In genomic region chr5:107260708-107261495, GRCm38 (mm10) we compare ENCODE assay signal across 15 mouse cellular contexts. TPM values are rescaled to one million over a fixed set of nuclear protein-coding genes. Genes with fewer than 3 reads are reported as not detected.
DNase-seq lines count a peak whose midpoint lies in the region; ATAC-seq and TF ChIP-seq lines count a peak whose summit lies in the region.
"Had no signal": no experiment of that assay in that cellular context is flagged by ENCODE, and none has a peak within 500 bp of the region (broad histone marks: within the 10 kb centered on the region; RNA-seq: fewer than 3 reads in every experiment).

No protein-coding gene starts in this region.

- no peak for TF ChIP-seq RAD21 in CH12.LX (IDR thresholded peaks at IDR 0.05; ENCODE audit: low read depth, low read length)

- H3K4me1 ChIP-seq in CH12.LX (ENCODE audit: control insufficient read depth in 1 of 2, insufficient read depth in 2 of 2), result peaks cover 0 to 2% of the 10 kb centered on the region in 2 experiments; a peak in 2 of 4 replicates
- H3K4me1 ChIP-seq in cerebellum, adult 2 months (ENCODE audit: control insufficient read depth, insufficient read depth, low read length), result peaks cover 9% of the 10 kb centered on the region
- H3K4me1 ChIP-seq in heart, embryonic 16.5 days (ENCODE audit: control insufficient read depth, insufficient read depth, low read length), result peaks cover 18% of the 10 kb centered on the region
- H3K4me1 ChIP-seq: hindbrain, embryonic 15.5 days had no signal

- H3K9me3 ChIP-seq in CH12.LX (replicated peaks; ENCODE audit: low read length), result no peaks in the 10 kb centered on the region
- H3K9me3 ChIP-seq in heart, embryonic 16.5 days (replicated peaks; ENCODE audit: control insufficient read depth, low read length), result peaks cover 3% of the 10 kb centered on the region; the same call in 1 of the 2 replicates
- H3K9me3 ChIP-seq: hindbrain, embryonic 15.5 days; limb, embryonic 15.5 days had no signal

- peak overlapping the region; percentile 17 for H3K4me2 ChIP-seq in CH12.LX (ENCODE audit: insufficient read depth, low read depth, poor library complexity, severe bottlenecking)
- no peak overlapping the region for H3K4me2 ChIP-seq in heart, embryonic 16.5 days (ENCODE audit: low read depth, low read length)
- H3K4me2 ChIP-seq: hindbrain, embryonic 15.5 days; limb, embryonic 15.5 days had no signal

- no peak overlapping the region for H3K4me3 ChIP-seq in CH12.LX (replicated peaks in 1 of 3; ENCODE audit: low read depth in 2 of 3, low read length in 2 of 3, poor library complexity in 1 of 3)
- peak overlapping the region; percentile 12 for H3K4me3 ChIP-seq in cerebellum, adult 2 months (replicated peaks; ENCODE audit: insufficient read depth, low read depth, low read length)
- H3K4me3 ChIP-seq in heart, embryonic 16.5 days (ENCODE audit: low read length), result no peak overlapping the region
- H3K4me3 ChIP-seq: hindbrain, embryonic 15.5 days; limb, embryonic 15.5 days had no signal

- dilution Hi-C loops in CH12.LX (cut with MboI; ENCODE audit: extremely low pct_ligation_motif_present, extremely low pct_unique_long_range_greater_than_20kb, low sequenced_read_pairs), result no loop called here

- peak; percentile 89 for ATAC-seq in cerebellum, adult (ENCODE audit: insufficient number of reproducible peaks, low FRiP score, low TSS enrichment)
- no peak for ATAC-seq in heart, embryonic 16.5 days (replicated peaks; ENCODE audit: extremely low read depth, insufficient read depth, low FRiP score)
- ATAC-seq: forebrain, embryonic 16.5 days; lung, postnatal 0 days had no signal

- no peak overlapping the region for H3K9ac ChIP-seq in CH12.LX (ENCODE audit: insufficient read depth, low read depth)
- no peak overlapping the region for H3K9ac ChIP-seq in heart, embryonic 16.5 days (ENCODE audit: low read length)
- H3K9ac ChIP-seq: hindbrain, embryonic 15.5 days; limb, embryonic 15.5 days had no signal

- no peaks in the 10 kb centered on the region for H3K36me3 ChIP-seq in CH12.LX (replicated peaks in 1 of 2; ENCODE audit: control insufficient read depth in 1 of 2, insufficient read depth in 1 of 2, low read length in 1 of 2)
- H3K36me3 ChIP-seq in heart, embryonic 16.5 days (ENCODE audit: control insufficient read depth, insufficient read depth), result peaks cover 8% of the 10 kb centered on the region
- H3K36me3 ChIP-seq: hindbrain, embryonic 15.5 days had no signal

- no peak for TF ChIP-seq EP300 in CH12.LX (IDR thresholded peaks at IDR 0.05; ENCODE audit: low read length)

- DNase-seq in cerebellum, postnatal 4 days (ENCODE audit: low spot score in 2 of 2), result no peak
- no peak for DNase-seq in CH12.LX (ENCODE audit: extremely low read depth)
- peak; percentile 81 to 87 for DNase-seq in cerebellum, adult 2 months
- no peak for DNase-seq in right cerebral cortex, adult 18-20 months
- no peak for DNase-seq in right cerebral cortex, postnatal 14 days
- DNase-seq in layer of hippocampus, postnatal 36 days, result no peak
- DNase-seq: gastrocnemius, postnatal 36 days; kidney, adult 2 months; right cerebral cortex, postnatal 25 days had no signal

- in situ Hi-C loops in CH12.LX (cut with MboI; ENCODE audit: low pct_ligation_motif_present, low pct_unique_long_range_greater_than_20kb, low sequenced_read_pairs), result no loop called here

- TF ChIP-seq POLR2A in CH12.LX (IDR thresholded peaks at IDR 0.05; ENCODE audit: low read depth, low read length), result no peak
- TF ChIP-seq POLR2A in cerebellum, adult 2 months (IDR thresholded peaks at IDR 0.05; ENCODE audit: borderline replicate concordance, insufficient read depth, low read length), result no peak

- no peak overlapping the region for H3K27ac ChIP-seq in CH12.LX (ENCODE audit: insufficient read depth, low read depth)
- H3K27ac ChIP-seq in cerebellum, adult 2 months (ENCODE audit: insufficient read depth, low read length), result no peak overlapping the region
- peak overlapping the region; percentile 32; the same call in 1 of the 2 replicates for H3K27ac ChIP-seq in heart, embryonic 16.5 days (ENCODE audit: low read length)
- H3K27ac ChIP-seq: hindbrain, embryonic 15.5 days; limb, embryonic 15.5 days had no signal

- no peaks in the 10 kb centered on the region for H3K79me2 ChIP-seq in CH12.LX (replicated peaks; ENCODE audit: control insufficient read depth, extremely low read depth, insufficient read depth, poor library complexity, severe bottlenecking)

- H3K27me3 ChIP-seq in CH12.LX (replicated peaks), result no peaks in the 10 kb centered on the region
- H3K27me3 ChIP-seq in cerebellum, adult 2 months (ENCODE audit: control insufficient read depth, insufficient read depth, low read length), result no peaks in the 10 kb centered on the region; the same call in 1 of the 2 replicates
- no peaks in the 10 kb centered on the region for H3K27me3 ChIP-seq in heart, embryonic 16.5 days (ENCODE audit: control insufficient read depth, insufficient read depth, low read length)
- H3K27me3 ChIP-seq: limb, embryonic 15.5 days had no signal

- 10% methylated on average over 10 of the region's 10 CpGs for WGBS in cerebellum, adult 2 months
- WGBS in heart, embryonic 16.5 days, result 66% methylated on average over 10 of the region's 10 CpGs

- no peak for TF ChIP-seq CTCF in CH12.LX (conservative IDR thresholded peaks at IDR 0.05 in 1 of 2, IDR thresholded peaks at IDR 0.05 in 1 of 2; ENCODE audit: low read depth in 2 of 2, low read length in 2 of 2)
- TF ChIP-seq CTCF in cerebellum, adult 2 months (IDR thresholded peaks at IDR 0.05; ENCODE audit: borderline replicate concordance, insufficient read depth, low read depth, low read length), result no peak

TF ChIP-seq in CH12.LX, 34 proteins besides CTCF, POLR2A, EP300 and RAD21:
- TF ChIP-seq IRF4 (IDR thresholded peaks at IDR 0.05; ENCODE audit: low read depth, low read length), result peak; percentile 65; the same call in 1 of the 2 replicates
- TF ChIP-seq MYC (IDR thresholded peaks at IDR 0.05; ENCODE audit: low read depth, low read length), result no peak
- no peak for TF ChIP-seq USF2 (conservative IDR thresholded peaks at IDR 0.05; ENCODE audit: low read depth, low read length)
- TF ChIP-seq MAZ (IDR thresholded peaks at IDR 0.05; ENCODE audit: low read depth, low read length), result no peak
- no peak for TF ChIP-seq USF1 (IDR thresholded peaks at IDR 0.05; ENCODE audit: low read depth, low read length)
- TF ChIP-seq JUN (IDR thresholded peaks at IDR 0.05; ENCODE audit: insufficient read depth, low read depth, low read length), result peak; percentile 35; the same call in 1 of the 2 replicates
- TF ChIP-seq CHD2 (IDR thresholded peaks at IDR 0.05; ENCODE audit: low read length), result 0 out of 2 replicates have a peak, but pooled peaks have one; percentile 32
- TF ChIP-seq JUND (conservative IDR thresholded peaks at IDR 0.05; ENCODE audit: low read depth, low read length), result 0 out of 2 replicates have a peak, but pooled peaks have one; percentile 19
- no peak for TF ChIP-seq GABPA (IDR thresholded peaks at IDR 0.05; ENCODE audit: insufficient replicate concordance, low read depth, low read length)
- no peak for TF ChIP-seq HCFC1 (IDR thresholded peaks at IDR 0.05; ENCODE audit: low read depth, low read length)

RNA-seq across cellular contexts. Expression of gene Tgfbr3, which starts 28.5 kb away (rescaled TPM):
- total RNA-seq in CH12.LX (2012; rRNA removed), result 0.25 and 0.30 TPM in 2 replicates
- total RNA-seq in CH12.LX (2014; rRNA removed), result 0.09 and 0.46 TPM in 2 replicates
- polyA plus RNA-seq in CH12.LX (2012; ENCODE audit: insufficient read length, low read depth), result 0.10 and 0.13 TPM in 2 replicates
- polyA plus RNA-seq in cerebellum, adult 2 months (2012; rRNA removed), result 11.5 and 12.5 TPM in 2 replicates
- polyA plus RNA-seq in heart, embryonic 16.5 days (2015; fragmentation: Nextera tagmentation; extraction: Ambion mirVana), result 20.1 and 23.2 TPM in 2 replicates
- 10 to 100 TPM; 16.7 to 21.4 TPM for total RNA-seq in layer of hippocampus, postnatal 36 days (2021)

Comparison
In these comparisons a context has a peak if more than half of its experiments do, and no peak if none do; other contexts are left out.
1. DNase-seq: peak in cerebellum, adult 2 months (2 of 2); none in cerebellum, postnatal 4 days (0 of 2), CH12.LX (single experiment), right cerebral cortex, adult 18-20 months (single experiment), right cerebral cortex, postnatal 14 days (single experiment) and layer of hippocampus, postnatal 36 days (0 of 2).
2. RNA of gene Tgfbr3, which starts 28.5 kb away (polyA plus RNA-seq): 20.1 to 23.2 TPM in heart, embryonic 16.5 days and 11.5 to 12.5 TPM in cerebellum, adult 2 months; 0.10 to 0.13 TPM in CH12.LX; every median in the first group is over 10 times any median in the second.